Mouse (Mus musculus): ENCODE results near the gene Tspan12. TPM values are rescaled to one million over a fixed set of nuclear protein-coding genes. Genes with fewer than 3 reads are reported as not detected.

Gene Tspan12
- polyA plus RNA-seq, 1 experiment: not detected

DNA sequence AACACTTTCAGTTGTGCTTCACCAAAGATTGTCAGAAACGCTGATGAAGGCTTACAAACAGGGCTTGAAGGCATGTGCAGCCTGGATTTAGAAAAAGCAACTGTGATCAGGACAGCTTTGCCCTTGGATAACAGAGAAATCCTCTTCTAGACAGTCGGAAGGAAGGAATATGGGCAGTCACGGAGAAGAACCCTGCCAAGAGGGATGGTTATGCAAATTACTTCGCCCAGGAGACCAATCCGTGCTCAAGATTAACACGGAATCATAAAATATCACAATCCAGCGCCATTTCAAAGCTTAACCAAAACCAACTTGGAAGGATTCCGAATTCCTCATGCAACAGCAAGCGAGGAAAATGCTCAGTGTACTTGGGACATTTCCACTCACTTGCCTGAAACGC, 55.9 kb downstream of the Tspan12 start:
- TF ChIP-seq GATA1 (IDR thresholded peaks at IDR 0.05; ENCODE audit: low read length): no peak

DNA sequence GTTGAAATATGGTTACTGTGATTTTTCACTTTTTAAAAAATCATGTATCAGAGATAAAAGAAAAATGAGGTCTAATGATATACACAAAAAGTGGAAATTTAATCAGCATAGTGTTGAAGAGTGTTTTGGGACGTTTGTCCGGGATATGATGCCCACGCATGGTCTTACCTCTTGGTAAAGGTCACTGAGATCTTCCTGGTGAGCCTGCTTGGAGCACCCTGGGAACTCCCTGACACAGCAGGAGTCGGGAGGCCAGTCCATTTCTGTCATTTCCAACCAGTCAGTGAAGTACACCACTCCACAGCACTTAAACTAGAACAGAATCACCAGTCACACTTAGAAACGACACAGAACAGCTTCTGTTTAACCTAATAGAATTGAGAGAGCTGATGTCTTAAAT, 56.9 kb downstream of the Tspan12 start:
- TF ChIP-seq GATA1 (IDR thresholded peaks at IDR 0.05; ENCODE audit: low read length): no peak

DNA sequence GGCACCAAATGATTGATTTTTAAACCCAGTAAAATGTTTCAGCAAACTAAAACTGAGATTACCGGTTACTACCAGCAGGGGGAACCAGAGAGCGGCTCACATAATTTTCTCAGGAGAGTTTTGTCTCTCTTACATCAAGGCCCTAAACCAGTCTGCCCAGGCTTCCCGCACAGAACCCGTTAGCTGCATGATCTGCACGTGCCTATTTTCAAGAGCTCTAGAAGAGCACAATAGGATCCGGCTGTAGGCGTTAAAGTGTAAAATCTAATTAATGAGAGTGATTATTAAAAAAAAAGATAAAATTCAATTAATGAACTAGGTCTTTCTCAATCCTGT, 57.3 kb downstream of the Tspan12 start:
- no peak for TF ChIP-seq GATA1 (IDR thresholded peaks at IDR 0.05; ENCODE audit: low read length)

DNA sequence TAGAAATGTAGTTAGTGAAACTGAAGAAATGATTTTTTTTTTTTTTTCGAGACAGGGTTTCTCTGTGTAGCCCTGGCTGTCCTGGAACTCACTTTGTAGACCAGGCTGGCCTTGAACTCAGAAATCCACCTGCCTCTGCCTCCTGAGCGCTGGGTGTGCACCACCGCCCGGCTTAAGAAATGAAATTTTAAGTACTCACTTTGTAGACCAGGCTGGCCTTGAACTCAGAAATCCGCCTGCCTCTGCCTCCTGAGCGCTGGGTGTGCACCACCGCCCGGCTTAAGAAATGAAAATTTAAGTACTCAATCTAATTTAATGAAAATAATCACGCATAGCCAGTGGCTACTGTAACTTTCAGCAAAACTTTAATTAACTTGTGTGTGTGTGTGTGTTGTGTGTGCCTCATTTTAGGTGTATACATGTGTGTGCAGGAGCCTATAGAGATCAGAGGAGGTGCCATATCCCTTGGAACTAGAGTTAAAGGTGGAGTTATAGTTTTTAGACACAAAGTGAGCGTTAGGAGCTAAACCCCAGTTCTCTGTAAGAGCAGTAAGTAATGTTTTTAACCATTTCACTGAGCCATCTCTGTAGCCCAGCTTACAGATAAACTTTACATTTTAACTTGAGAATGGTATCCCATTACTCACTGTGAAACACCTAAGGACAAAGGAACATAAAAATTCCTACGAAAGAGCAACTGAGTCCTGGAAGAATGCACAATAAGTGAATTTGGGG, 57.8 kb downstream of the Tspan12 start:
- TF ChIP-seq GATA1 (IDR thresholded peaks at IDR 0.05; ENCODE audit: low read length): no peak

DNA sequence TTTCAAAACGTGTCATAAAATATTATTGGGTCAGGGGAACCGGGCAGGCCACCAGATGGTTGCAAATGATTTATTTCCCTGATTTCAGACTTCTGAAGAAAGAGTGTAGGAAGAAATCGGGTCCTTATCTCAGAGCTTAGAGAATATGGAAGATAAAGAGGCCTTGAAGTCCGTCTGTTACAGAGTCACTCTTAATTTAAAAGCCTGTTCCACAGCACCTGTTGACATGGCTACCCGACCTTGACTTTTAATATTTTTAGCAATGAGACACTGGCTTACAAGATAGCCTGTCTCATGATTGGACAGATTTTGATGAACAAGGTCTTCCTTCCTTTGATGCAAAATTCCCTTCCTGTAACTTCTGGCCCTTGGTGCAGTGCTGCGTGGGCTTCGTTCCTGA, 61.0 kb downstream of the Tspan12 start:
- no peak for TF ChIP-seq GATA1 (IDR thresholded peaks at IDR 0.05; ENCODE audit: low read length)

DNA sequence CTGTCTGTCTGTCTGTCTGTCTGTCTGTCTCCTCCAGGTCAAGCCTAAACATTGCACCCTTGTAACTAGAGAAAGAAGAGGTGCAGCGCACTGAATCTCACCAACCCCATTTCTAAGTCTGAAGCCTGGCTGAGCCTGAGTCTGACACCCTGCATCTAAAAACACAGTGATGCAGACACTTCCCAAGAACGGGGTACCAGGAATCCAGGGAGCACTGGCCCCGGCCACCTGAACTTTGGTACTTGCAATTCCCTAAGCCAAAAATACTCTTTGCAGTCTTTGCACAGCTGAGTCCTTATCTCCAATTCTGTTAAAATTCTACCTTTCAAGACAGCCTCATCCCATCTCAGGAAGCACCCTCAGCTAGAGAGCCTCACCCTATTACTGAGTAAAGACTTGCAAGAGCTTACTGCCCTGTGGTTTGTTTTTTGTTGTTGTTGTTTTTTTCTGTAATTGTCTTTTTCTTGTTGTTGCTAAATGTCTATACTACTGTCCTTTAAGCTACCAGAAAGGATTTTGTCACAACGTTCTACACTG, 61.7 kb downstream of the Tspan12 start:
- no peak for TF ChIP-seq GATA1 (IDR thresholded peaks at IDR 0.05; ENCODE audit: low read length)

DNA sequence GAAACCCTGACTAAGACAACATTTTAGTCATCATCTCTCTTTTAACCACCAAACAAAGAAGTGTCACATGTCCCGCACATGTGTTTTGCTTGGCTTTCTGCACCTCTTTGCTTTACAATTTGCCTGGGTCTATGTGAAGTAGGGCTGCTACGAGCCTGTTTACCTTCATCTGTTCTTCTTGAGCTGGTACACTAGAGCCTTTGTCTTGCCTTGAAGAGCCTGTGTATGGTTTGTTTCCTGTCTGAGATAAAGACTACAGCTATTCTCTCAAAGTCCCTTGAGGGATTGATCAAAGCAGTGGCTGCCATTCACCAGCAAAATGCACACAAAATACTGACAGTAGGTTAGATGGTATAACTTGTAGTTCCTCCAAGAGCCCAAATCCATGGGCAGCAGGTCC, 62.3 kb downstream of the Tspan12 start:
- no peak for TF ChIP-seq GATA1 (IDR thresholded peaks at IDR 0.05; ENCODE audit: low read length)

DNA sequence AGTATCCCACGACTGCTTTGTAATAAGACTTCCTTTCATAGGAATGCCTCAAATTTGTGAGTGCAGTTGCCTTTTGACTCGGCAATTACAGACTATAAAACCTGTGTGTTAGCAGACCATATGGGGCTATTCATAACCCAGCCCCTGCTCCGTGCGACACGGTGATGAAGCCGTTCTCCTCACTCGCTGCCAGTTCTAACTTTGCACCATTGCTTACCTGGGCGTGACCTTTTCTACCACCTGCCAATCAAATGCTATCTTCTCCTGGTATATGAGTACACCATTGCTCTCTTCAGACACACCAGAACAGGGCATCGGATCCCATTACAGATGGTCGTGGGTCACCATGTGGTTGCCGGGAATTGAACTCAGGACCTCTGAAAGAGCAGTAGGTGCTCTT, 64.6 kb downstream of the Tspan12 start:
- TF ChIP-seq GATA1 (IDR thresholded peaks at IDR 0.05; ENCODE audit: low read length): no peak

DNA sequence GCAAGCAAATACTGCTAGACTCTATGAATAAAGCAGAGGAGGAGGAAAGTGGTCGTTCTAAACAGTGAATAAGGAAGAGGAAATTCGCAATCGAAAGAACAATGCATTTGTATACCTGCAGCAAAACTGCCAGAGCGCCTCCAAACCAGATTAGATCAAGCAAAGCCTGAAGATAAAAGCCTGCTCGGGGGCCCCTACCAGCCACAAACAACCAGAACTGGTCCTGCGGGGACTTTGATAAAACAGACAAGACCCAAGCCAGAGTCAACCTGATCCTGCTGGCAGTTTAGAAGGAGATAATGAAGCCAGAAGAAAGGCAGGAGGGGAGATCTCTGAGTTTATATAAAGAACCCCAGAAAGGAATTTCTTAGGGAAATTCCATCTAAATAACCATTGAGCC, 65.0 kb downstream of the Tspan12 start:
- TF ChIP-seq GATA1 (IDR thresholded peaks at IDR 0.05; ENCODE audit: low read length): peak; percentile 27

DNA sequence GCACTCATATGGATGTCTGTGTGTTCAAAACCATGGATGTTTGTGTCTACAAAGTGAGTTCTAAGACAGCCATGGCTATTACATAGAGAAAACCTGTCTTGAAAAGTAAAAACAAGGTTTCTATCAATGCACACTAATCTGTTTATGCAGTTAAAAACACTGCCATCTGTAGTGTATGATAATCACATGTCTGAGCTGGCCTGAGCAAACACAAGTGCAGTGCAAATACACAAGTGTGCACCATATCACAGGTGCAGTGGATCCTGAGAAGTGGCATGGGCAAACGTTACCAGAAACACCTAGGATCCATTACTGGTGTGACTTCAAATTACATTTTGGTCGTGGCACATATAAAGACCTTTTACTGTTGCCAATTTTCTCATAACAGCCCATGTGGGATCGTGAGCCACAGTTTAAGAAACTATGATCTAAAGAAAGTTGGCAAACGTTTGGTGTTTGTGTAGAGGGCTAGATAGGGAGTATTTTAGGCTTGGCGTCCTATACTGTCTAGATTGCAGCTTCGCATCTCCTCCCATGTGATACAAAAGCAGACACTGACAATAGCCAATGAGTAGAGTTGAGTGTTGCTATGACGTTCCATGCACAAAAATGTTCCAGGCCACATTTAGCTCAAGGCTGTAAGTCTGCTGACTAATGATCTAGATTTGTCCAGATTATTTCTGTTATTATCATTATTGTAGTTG, 78.0 kb downstream of the Tspan12 start:
- TF ChIP-seq GATA1 (IDR thresholded peaks at IDR 0.05; ENCODE audit: low read length): no peak

DNA sequence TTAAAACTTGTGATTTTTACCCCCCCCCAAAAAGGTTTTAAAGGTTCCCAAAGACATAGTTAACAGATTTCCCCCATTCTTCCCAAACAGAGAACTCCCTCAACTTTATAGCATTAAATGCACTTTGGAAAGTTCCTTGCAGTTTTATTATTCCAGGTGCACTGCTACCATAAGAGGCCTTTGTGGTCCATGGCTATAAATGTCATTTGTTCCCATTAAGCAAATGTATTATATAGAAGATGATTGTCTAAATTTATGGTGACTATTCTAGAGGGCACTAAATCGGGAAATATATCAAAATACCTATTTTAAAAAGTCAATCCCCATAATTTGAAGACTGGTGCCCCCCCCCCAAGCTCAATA, 82.9 kb downstream of the Tspan12 start:
- no peak for TF ChIP-seq GATA1 (IDR thresholded peaks at IDR 0.05; ENCODE audit: low read length)

DNA sequence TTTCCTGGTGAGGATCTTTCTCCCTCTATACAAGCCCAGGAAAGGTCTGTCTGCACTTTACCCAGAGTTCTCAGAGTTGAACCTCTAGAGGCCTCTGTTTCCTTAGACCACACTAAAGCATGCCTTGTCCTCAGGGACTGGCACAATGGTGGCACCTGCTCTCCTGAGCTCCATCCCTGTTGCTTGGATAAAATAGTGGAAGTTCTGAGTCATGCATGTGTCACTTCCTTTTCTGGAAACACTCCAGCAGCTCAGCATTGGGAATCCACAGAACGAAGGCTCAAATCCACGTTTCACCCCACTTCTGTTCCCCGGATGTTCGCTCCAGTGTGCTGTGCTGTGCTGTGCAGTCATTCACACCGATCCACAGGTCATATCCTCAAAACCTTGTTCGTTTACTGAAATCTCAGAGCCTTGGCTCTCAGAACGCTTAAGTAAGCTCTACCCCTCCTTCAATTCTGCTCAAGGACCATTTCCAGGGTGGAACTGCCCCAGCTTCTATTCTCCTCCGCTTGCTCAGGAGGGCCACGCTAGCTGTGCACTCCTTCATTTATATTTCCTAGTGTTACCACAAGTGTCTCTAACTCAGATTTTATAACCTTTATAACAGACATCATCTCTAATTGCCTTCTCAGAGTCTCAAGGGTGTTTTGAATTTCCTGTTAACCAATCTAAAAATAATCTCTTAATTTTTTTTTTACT, 83.4 kb downstream of the Tspan12 start:
- no peak for TF ChIP-seq GATA1 (IDR thresholded peaks at IDR 0.05; ENCODE audit: low read length)

DNA sequence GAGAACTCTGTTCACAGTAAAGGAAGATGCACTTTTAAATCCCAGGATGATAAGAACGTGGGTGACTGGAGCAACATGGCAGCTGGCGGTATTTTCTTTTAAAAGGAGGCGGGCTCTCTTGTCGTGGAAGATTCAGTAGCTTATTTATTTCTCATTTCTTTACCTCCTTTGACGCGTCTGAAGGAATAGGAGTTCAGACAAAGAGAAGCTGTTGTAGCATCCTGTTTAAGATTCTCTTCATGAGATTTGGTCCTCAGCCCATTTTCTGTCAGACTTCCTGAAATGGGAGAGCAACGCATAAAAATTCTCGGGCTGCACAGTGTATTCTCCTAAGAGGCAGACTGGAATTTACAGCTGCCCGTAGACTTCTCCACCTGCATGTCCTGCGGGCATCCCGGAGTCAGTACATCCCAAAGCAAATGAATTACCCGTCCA, 84.5 kb downstream of the Tspan12 start:
- TF ChIP-seq GATA1 (IDR thresholded peaks at IDR 0.05; ENCODE audit: low read length): no peak

DNA sequence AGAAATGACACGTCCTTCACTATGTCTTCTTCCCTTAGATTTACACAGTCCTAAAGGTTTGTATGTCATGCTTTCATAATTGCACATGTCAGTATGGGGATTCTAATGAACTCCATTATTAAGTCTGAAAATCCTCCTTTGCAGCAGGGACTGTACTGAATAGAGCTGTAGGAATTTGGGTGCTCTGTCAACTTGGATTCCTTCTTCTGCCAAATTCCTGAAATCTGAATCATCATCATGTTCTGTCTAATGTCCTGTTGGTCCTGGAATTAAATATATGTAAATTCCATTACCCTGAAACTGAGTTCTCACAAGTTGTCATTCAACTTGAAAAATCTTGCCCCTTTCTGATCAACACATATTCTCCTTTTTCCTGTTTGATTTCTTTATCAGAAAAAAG, 104.8 kb downstream of the Tspan12 start:
- TF ChIP-seq GATA1 (IDR thresholded peaks at IDR 0.05; ENCODE audit: low read length): no peak

DNA sequence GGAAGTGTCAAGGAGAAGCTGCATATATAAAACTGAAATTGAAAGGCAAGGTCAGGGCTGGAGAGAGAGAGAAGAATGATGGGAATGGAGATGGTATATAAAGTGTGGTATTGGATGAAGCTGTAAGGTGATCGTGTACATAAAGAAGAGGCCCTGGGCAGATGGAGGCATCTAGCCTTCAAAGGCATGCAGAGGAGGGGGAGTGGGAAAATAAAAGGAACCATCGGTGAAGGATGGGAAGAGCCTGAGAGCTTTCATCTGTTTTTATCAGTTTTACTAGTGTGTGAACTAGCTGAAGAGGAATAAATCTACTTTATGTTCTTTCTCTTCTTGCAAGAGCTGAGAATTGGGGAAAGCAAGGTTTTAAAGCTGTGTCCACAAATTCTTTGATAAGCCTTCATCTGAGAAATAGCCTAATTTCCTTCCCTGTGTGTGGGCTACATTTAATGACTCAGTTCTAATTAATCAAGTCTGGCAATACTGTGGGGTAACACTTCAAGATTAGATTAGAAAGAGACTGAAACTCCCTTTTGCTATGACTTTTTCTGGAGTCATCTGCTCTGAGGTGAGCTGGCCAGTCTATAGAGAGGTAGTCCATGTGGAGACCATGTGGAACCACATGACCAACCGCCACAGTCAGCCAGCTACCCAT, 107.6 kb downstream of the Tspan12 start:
- TF ChIP-seq GATA1 (IDR thresholded peaks at IDR 0.05; ENCODE audit: low read length): no peak

DNA sequence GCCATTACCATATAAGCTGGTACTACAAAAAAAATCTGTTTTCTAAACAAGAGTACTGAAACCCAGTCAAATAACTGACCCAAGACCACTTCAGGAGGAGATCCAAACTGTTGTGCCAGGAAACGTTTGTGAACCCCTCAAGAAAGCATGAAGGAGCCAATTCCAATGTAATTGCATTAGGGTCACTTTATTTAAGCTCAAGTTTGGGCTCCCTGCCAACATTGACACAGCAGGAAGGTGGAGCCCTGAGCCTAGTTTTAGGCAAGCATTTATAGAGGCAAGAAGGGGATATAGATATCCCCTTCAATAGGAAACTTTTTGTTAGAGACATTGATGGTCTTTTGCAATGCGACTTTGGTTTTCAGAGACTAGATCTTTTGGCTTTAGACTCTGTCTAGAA, 111.7 kb downstream of the Tspan12 start:
- TF ChIP-seq GATA1 (IDR thresholded peaks at IDR 0.05; ENCODE audit: low read length): no peak

All from G1E-ER4 (cell line).